Mouse (Mus musculus): ENCODE data around the gene Ccdc83.

Gene Ccdc83

DNA sequence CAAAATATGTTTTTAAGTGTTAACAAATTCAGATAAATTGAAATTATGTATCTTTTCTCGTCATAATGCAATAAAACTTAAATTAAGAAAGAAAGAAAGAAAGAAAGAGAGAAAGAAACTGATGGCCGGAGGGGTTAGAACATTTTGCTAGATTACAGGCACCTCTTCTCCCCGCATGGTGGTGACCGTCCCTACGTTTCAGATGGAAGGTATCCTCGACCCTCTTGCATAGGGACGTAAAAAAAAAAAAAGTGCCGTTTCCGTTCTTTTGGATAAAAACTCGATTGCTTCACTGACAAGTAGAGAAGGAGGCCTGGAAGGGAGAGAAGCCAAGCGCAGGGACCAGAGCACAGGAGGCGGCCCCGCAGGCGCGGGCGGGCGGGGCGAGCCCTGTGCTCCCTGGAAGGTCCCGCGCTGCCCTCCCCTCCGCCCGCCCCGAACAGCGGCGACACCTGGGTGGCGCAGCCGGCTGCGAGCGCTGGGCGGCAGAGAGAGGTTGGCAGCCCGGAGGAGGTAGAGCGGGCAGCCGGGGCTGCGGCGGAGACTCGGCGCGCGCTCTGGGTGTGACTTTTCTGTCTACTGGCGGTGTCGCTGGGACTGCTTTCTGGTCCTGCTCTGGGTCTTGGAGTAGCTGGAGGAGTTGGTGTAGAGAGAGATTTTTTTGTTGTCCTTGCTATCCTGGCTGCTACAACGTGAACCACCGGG is 36.5 kb upstream of the Ccdc83 start, which contains the start of gene Sytl2:
TSS of gene Sytl2 (plus strand) at position 311 of the 705 bp plus-strand sequence.
- Histone ChIP-seq H3K4me1 (replicated peaks; ENCODE audit: low read depth, low read length) (peaks cover 6% of the 10 kb centered on the region; the same call in 1 of the 2 replicates), H3K4me3 (replicated peaks; ENCODE audit: low read length) (peak within 1 kb of the TSS; percentile 80), H3K27me3 (ENCODE audit: insufficient read depth, low read length) (peaks cover 44% of the 10 kb centered on the region), H3K36me3 (ENCODE audit: insufficient read depth, low read length) (no peaks in the 10 kb centered on the region), H3K9me3 (ENCODE audit: low read length) (peaks cover 8% of the 10 kb centered on the region)
- TF ChIP-seq POU5F1 (IDR thresholded peaks at IDR 0.05; ENCODE audit: borderline replicate concordance, low read length) (no peak), NANOG (IDR thresholded peaks at IDR 0.05; ENCODE audit: borderline replicate concordance, low read length) (no peak), CTCF (conservative IDR thresholded peaks at IDR 0.05; ENCODE audit: low read length) (no peak)

- Histone ChIP-seq H3K4me1 (replicated peaks; ENCODE audit: low read depth, low read length) (no peaks in the 10 kb centered on the region), H3K4me3 (replicated peaks; ENCODE audit: low read length) (no peak overlapping the region), H3K9me3 (ENCODE audit: low read length) (no peaks in the 10 kb centered on the region), H3K36me3 (ENCODE audit: insufficient read depth, low read length) (no peaks in the 10 kb centered on the region), H3K27me3 (ENCODE audit: insufficient read depth, low read length) (no peaks in the 10 kb centered on the region)
- TF ChIP-seq CTCF (conservative IDR thresholded peaks at IDR 0.05; ENCODE audit: low read length) = no peak
- no peak for TF ChIP-seq NANOG (IDR thresholded peaks at IDR 0.05; ENCODE audit: borderline replicate concordance, low read length)
- TF ChIP-seq POU5F1 (IDR thresholded peaks at IDR 0.05; ENCODE audit: borderline replicate concordance, low read length) = no peak
These were observed 26.3 kb upstream of the Ccdc83 start for GRCm38 (mm10) chr7:90291885-90292284.

- Histone ChIP-seq H3K36me3 (ENCODE audit: insufficient read depth, low read length) (no peaks in the 10 kb centered on the region), H3K9me3 (ENCODE audit: low read length) (no peaks in the 10 kb centered on the region), H3K27me3 (ENCODE audit: insufficient read depth, low read length) (no peaks in the 10 kb centered on the region), H3K4me3 (replicated peaks; ENCODE audit: low read length) (no peak overlapping the region), H3K4me1 (replicated peaks; ENCODE audit: low read depth, low read length) (no peaks in the 10 kb centered on the region)
- TF ChIP-seq POU5F1 (IDR thresholded peaks at IDR 0.05; ENCODE audit: borderline replicate concordance, low read length) = no peak
- no peak for TF ChIP-seq CTCF (conservative IDR thresholded peaks at IDR 0.05; ENCODE audit: low read length)
- TF ChIP-seq NANOG (IDR thresholded peaks at IDR 0.05; ENCODE audit: borderline replicate concordance, low read length) = no peak
These were observed 19.2 kb upstream of the Ccdc83 start for GRCm38 (mm10) chr7:90284793-90285192.

DNA sequence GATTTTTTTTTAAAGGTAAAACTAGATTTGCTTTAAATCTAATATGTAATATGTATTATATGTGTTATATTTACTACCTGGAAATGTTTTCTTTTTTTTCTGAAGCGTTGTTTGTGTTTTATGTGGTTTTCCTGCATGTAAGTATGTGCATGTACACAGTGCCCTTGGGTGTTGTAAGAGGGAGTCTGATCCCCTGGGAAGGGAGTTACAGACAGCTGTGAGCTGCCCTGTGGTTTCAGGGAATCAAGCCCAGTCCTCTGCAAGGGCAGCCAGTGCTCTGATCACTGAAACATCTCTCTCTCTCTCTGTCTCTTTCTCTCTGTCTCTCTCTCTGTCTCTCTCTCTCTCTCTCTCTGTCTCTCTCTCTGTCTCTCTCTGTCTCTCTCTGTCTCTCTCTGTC is 17.2 kb upstream of the Ccdc83 start:
- TF ChIP-seq CTCF (conservative IDR thresholded peaks at IDR 0.05; ENCODE audit: low read length) = no peak
- no peak for TF ChIP-seq NANOG (IDR thresholded peaks at IDR 0.05; ENCODE audit: borderline replicate concordance, low read length)
- TF ChIP-seq POU5F1 (IDR thresholded peaks at IDR 0.05; ENCODE audit: borderline replicate concordance, low read length) = no peak
- no peaks in the 10 kb centered on the region for H3K9me3 ChIP-seq (ENCODE audit: low read length)
- no peaks in the 10 kb centered on the region for H3K36me3 ChIP-seq (ENCODE audit: insufficient read depth, low read length)
- no peaks in the 10 kb centered on the region for H3K27me3 ChIP-seq (ENCODE audit: insufficient read depth, low read length)
- no peak overlapping the region for H3K4me3 ChIP-seq (replicated peaks; ENCODE audit: low read length)
- no peaks in the 10 kb centered on the region for H3K4me1 ChIP-seq (replicated peaks; ENCODE audit: low read depth, low read length)

DNA sequence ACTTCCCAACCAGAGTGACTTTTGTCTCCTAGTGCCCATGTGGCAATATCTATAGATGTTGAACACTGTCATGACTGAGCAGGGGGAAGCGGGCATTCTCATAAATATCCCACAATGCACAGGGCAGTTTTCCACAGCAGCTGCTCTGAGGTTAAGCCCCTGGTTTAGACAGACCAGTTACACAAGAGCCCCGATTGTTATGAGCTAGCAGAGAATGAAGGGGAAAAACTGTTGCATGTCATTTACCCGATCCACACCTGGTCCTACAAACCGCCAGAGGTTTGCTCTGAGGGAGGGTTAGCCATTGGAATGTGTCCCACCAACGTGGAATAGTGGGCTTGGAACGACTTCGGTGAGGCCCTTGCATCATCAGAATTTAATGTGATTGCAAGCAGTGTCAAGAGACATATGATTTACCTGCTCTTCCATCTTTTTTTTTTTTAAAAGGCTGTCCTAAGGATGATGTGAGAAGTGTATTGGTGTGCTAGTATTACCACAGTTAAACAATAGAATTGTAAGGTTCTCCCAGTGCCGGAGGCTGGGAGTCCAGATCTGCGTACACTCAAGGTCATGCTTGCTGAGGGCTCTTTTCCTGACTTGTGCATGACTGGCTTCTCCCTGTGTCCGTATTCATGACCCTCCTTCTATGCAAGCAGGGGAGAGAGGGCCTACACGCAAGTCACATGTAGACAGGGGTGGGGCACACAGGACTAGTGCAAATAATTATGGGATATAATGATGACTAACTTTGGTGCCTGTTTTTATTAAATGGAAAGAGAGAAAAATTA is 16.4 kb upstream of the Ccdc83 start:
- Histone ChIP-seq H3K4me3 (replicated peaks; ENCODE audit: low read length) (no peak overlapping the region), H3K36me3 (ENCODE audit: insufficient read depth, low read length) (no peaks in the 10 kb centered on the region), H3K4me1 (replicated peaks; ENCODE audit: low read depth, low read length) (no peaks in the 10 kb centered on the region), H3K27me3 (ENCODE audit: insufficient read depth, low read length) (no peaks in the 10 kb centered on the region), H3K9me3 (ENCODE audit: low read length) (no peaks in the 10 kb centered on the region)
- TF ChIP-seq POU5F1 (IDR thresholded peaks at IDR 0.05; ENCODE audit: borderline replicate concordance, low read length) (no peak), CTCF (conservative IDR thresholded peaks at IDR 0.05; ENCODE audit: low read length) (no peak), NANOG (IDR thresholded peaks at IDR 0.05; ENCODE audit: borderline replicate concordance, low read length) (no peak)

DNA sequence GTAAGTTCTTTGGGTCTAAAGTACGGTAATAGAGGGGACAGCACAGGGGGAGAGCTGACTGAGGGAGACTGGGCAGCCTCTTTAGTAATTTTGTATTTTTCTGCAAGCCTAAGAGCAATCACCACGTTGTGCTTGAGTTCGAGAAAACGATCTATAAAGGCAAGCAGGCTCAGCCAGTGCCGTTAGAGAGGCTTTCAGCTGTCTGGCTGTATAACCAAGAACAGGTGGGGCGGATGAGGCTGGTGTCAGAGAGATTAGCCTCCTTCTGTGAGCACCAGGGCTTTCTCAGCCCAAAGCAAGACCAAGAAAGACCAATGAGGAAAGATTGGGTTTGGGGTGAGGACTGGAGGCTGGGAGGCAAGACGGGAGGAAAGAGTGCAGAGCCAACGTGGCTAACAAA is 15.3 kb upstream of the Ccdc83 start:
- Histone ChIP-seq H3K4me3 (replicated peaks; ENCODE audit: low read length) (no peak overlapping the region), H3K9me3 (ENCODE audit: low read length) (no peaks in the 10 kb centered on the region), H3K27me3 (ENCODE audit: insufficient read depth, low read length) (no peaks in the 10 kb centered on the region), H3K4me1 (replicated peaks; ENCODE audit: low read depth, low read length) (no peaks in the 10 kb centered on the region), H3K36me3 (ENCODE audit: insufficient read depth, low read length) (no peaks in the 10 kb centered on the region)
- TF ChIP-seq POU5F1 (IDR thresholded peaks at IDR 0.05; ENCODE audit: borderline replicate concordance, low read length) (no peak), NANOG (IDR thresholded peaks at IDR 0.05; ENCODE audit: borderline replicate concordance, low read length) (no peak), CTCF (conservative IDR thresholded peaks at IDR 0.05; ENCODE audit: low read length) (no peak)

DNA sequence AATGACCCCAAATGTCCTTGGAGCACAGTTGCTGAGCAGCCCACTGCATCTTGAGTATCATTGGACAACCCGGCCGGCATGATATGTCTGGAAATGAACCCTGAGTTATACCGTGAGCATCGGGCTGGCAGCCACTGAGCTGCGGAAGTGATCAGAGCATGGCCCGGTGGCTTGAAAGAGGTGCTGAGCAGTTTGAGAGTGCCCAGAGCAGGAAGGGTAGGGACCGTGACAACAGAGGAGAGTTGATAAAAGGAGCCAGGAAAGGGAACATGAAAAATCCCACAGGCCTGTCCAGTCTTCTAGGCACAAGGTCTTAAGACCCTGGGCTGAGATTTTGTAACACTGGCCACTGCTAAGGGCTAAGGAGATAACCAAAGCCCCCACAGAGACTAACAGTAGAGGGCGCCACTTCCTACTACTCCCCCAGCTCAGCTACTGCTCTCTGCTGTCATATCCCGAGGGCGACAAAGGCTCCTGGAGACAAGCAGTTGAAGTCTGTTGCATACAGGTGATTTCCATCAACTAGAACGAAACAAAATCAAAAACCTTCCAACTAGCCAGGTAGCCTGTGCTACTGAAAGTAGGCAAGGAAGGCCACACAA is 14.8 kb upstream of the Ccdc83 start:
- Histone ChIP-seq H3K9me3 (ENCODE audit: low read length) (no peaks in the 10 kb centered on the region), H3K4me1 (replicated peaks; ENCODE audit: low read depth, low read length) (no peaks in the 10 kb centered on the region), H3K36me3 (ENCODE audit: insufficient read depth, low read length) (no peaks in the 10 kb centered on the region), H3K4me3 (replicated peaks; ENCODE audit: low read length) (no peak overlapping the region), H3K27me3 (ENCODE audit: insufficient read depth, low read length) (no peaks in the 10 kb centered on the region)
- TF ChIP-seq CTCF (conservative IDR thresholded peaks at IDR 0.05; ENCODE audit: low read length) (peak; percentile 65), NANOG (IDR thresholded peaks at IDR 0.05; ENCODE audit: borderline replicate concordance, low read length) (no peak), POU5F1 (IDR thresholded peaks at IDR 0.05; ENCODE audit: borderline replicate concordance, low read length) (no peak)

DNA sequence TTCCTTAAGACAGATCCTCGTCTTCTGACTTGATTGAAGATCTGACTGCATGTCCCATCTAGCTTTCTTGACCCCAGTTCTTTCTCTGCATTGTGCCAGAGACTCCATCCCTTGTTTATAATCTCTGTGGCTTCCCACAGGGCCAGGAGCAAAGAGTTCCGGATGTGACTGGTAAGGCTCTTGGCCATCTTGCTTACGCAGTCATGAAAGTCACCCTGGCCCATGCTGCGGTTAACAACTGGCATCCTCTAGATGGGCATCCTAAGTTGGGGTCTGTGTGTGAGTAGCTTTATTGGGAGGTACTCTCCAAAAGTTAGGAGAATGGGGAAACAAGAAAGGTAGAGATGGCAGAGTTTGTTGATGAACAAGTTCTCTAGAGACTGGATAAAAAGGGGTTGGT is 13.6 kb upstream of the Ccdc83 start:
- no peak overlapping the region for H3K4me3 ChIP-seq (replicated peaks; ENCODE audit: low read length)

More for the DNA sequence above, 13.6 kb upstream of the Ccdc83 start:
- Histone ChIP-seq H3K9me3 (ENCODE audit: low read length) (no peaks in the 10 kb centered on the region), H3K36me3 (ENCODE audit: insufficient read depth, low read length) (no peaks in the 10 kb centered on the region), H3K27me3 (ENCODE audit: insufficient read depth, low read length) (no peaks in the 10 kb centered on the region; the same call in 1 of the 2 replicates), H3K4me1 (replicated peaks; ENCODE audit: low read depth, low read length) (no peaks in the 10 kb centered on the region)
- TF ChIP-seq CTCF (conservative IDR thresholded peaks at IDR 0.05; ENCODE audit: low read length) = no peak
- TF ChIP-seq POU5F1 (IDR thresholded peaks at IDR 0.05; ENCODE audit: borderline replicate concordance, low read length) = no peak
- no peak for TF ChIP-seq NANOG (IDR thresholded peaks at IDR 0.05; ENCODE audit: borderline replicate concordance, low read length)

All from E14TG2a.4 (cell line).